Mouse (Mus musculus): ENCODE measurements at regions not wholly inside any gene's neighbourhood (a gene's known extent, or its start where the extent isn't known, plus 50 kb on each side); places are given as distances from the start of the nearest gene placed in this dataset.

DNA sequence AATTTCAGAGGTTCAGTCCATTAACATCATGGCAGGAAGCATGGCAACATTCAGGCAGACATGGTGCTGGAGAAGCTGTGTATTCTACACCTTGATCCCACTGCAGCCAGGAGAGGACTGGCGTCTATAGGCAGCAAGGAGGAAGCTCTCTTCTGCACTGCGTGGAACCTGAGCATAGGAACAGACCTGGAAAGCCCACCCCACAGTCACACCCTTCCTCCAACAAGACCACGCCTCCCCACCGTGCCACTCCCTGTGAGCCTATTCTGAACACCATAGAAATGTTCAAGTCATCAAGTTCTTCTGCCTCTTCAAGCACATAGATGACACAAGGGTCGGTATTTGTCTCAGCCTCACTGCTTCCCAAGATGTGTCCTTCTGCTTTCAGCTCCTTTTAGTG, 297.7 kb upstream of the Sall1 start:
- TF ChIP-seq CTCF (IDR thresholded peaks at IDR 0.05; ENCODE audit: borderline replicate concordance, extremely low read depth, insufficient read depth, insufficient read length) = no peak
- TF ChIP-seq POLR2A (IDR thresholded peaks at IDR 0.05; ENCODE audit: borderline replicate concordance, extremely low read depth, insufficient read depth, insufficient read length, poor library complexity, severe bottlenecking) = no peak
